Mouse (Mus musculus) limb, embryonic 15.5 days (tissue): ENCODE measurements around the gene Ifitm5. TPM values are rescaled to one million over a fixed set of nuclear protein-coding genes. Genes with fewer than 3 reads are reported as not detected.

Experiments used
- ATAC-seq: fragments of 200-750 bp; cut with Nextera tagmentation; 2 replicates; pipeline ENCODE4 v1.8.0; 2017; ENCODE audit warnings: low read depth, moderate TSS enrichment; ENCODE audit not compliant: insufficient number of reproducible peaks, low FRiP score, low TSS enrichment
- H3K27ac ChIP-seq: fragments of 300-500 bp; sonication (generic); 2 replicates; pipeline ENCODE4 v1.5.1; 2015; ENCODE audit warnings: moderate library complexity, mild to moderate bottlenecking, inconsistent platforms
- H3K27me3 ChIP-seq: fragments of 300-500 bp; sonication (generic); 2 replicates; pipeline ENCODE4 v1.6.1; 2015; ENCODE audit warnings: inconsistent platforms
- H3K36me3 ChIP-seq: fragments of 300-500 bp; sonication (generic); 2 replicates; pipeline ENCODE4 v1.6.1; 2015; ENCODE audit warnings: inconsistent platforms
- H3K4me1 ChIP-seq: fragments of 300-500 bp; sonication (generic); 2 replicates; pipeline ENCODE4 v1.6.1; 2015; ENCODE audit warnings: inconsistent platforms
- H3K4me2 ChIP-seq: fragments of 300-500 bp; sonication (generic); 2 replicates; pipeline ENCODE4 v1.6.1; 2015; ENCODE audit warnings: mild to moderate bottlenecking, inconsistent platforms
- H3K4me3 ChIP-seq: fragments of 300-500 bp; sonication (generic); 2 replicates; pipeline ENCODE4 v1.5.1; 2015; ENCODE audit warnings: mild to moderate bottlenecking, inconsistent platforms
- H3K9ac ChIP-seq: fragments of 300-500 bp; sonication (generic); 2 replicates; pipeline ENCODE4 v1.6.1; 2015; ENCODE audit warnings: inconsistent platforms
- H3K9me3 ChIP-seq: fragments of 300-500 bp; sonication (generic); 2 replicates; pipeline ENCODE4 v1.6.1; 2016; ENCODE audit warnings: inconsistent platforms
- WGBS: fragments of 180-500 bp; shearing (Covaris S2); methylation state at CpG from one replicate; pipeline ENCODE4 v1.1.7; 2015; 5-methylcytosine and 5-hydroxymethylcytosine counted together
- polyA plus RNA-seq: library from polyadenylated mRNA; unstranded; fragments of >200 nt; fragmentation: Nextera tagmentation; extraction: Ambion mirVana; gene quantifications from 2 replicates; pipeline ENCODE4 v1.2.1, GENCODE M21; 2015

The Ifitm5 gene
- polyA plus RNA-seq, 1 experiment from 2014 or later, result 46.1 TPM

DNA sequence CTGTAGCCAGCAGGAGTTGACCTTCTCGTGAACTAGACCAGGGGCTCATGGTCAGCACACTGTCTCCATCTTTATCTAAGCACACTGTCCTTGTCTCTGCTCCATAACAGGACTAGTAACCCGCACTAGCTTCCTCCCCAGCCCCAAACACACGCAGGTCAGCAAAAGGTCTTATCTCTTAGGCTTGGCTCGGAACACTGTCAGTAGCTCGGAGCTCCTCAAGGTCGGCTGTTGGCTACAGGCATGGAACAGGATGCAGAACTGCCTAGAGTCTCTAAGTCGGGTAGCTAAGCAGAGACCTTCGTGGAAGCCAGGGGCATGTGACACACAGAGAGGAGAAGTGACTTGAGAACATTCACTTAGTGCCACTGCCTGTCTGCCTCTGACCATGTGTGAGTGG lies 1.9 kb downstream of the Ifitm5 start:
- H3K27me3 ChIP-seq, result no peaks in the 10 kb centered on the region
- WGBS, result 81% methylated on average over 8 of the region's 8 CpGs

DNA sequence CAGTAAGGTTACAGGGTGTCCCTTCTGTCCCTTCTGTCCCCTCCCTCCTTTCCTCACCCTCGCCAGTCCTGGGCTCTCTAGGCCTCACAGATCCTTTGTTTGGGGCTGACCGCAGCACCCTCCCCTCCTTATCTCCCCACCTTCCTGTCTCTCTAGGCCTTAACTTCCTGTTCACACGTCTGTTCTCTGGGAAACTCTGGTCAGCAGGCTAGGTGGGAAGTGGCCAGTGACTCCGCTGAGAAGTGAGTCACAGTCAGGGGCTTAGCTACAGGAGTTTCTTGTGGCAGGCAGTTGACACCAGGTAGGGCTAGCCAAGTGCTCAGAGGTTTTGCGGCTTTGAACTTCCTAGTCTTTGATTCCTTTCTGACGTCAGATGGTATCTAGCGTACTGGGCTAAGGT lies 3.1 kb downstream of the Ifitm5 start:
- Histone ChIP-seq H3K27me3 (no peaks in the 10 kb centered on the region), H3K9ac (no peak overlapping the region), H3K27ac (no peak overlapping the region), H3K4me3 (no peak overlapping the region), H3K9me3 (no peaks in the 10 kb centered on the region), H3K4me2 (no peak overlapping the region), H3K36me3 (peaks cover 56% of the 10 kb centered on the region), H3K4me1 (peaks cover 36% of the 10 kb centered on the region)
- 57% methylated on average over 7 of the region's 7 CpGs for WGBS
- ATAC-seq, result no peak

More for the DNA sequence above, 1.9 kb downstream of the Ifitm5 start:
- H3K27ac ChIP-seq, result no peak overlapping the region
- H3K36me3 ChIP-seq, result peaks cover 60% of the 10 kb centered on the region
- H3K4me2 ChIP-seq, result no peak overlapping the region
- ATAC-seq, result no peak
- no peak overlapping the region for H3K4me3 ChIP-seq
- no peak overlapping the region for H3K9ac ChIP-seq
- no peaks in the 10 kb centered on the region for H3K9me3 ChIP-seq
- peaks cover 36% of the 10 kb centered on the region for H3K4me1 ChIP-seq

DNA sequence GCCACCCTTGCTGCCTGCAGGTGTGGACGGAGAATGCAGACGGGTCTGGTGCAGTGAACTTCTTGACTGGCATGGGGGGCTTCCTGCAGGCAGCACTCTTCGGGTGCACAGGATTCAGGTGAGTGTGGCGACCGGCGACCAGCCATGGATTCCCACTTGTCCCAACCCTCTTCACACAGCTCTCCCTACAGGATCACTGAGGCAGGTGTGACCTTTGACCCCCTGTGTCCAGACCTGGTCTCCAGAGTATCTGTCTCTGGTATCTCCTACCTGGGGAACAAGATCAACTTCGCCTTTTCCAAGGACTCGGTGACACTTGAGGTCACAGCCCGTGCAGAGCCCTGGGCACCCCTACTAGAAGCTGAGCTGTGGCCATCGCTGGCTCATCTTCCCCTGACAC lies 3.8 kb downstream of the Ifitm5 start:
- Histone ChIP-seq H3K27me3 (no peaks in the 10 kb centered on the region), H3K27ac (no peak overlapping the region), H3K4me1 (peaks cover 29% of the 10 kb centered on the region), H3K4me2 (no peak overlapping the region), H3K9me3 (no peaks in the 10 kb centered on the region), H3K4me3 (no peak overlapping the region), H3K9ac (no peak overlapping the region), H3K36me3 (peaks cover 56% of the 10 kb centered on the region)
- 93% methylated on average over 10 of the region's 10 CpGs for WGBS
- ATAC-seq, result no peak

DNA sequence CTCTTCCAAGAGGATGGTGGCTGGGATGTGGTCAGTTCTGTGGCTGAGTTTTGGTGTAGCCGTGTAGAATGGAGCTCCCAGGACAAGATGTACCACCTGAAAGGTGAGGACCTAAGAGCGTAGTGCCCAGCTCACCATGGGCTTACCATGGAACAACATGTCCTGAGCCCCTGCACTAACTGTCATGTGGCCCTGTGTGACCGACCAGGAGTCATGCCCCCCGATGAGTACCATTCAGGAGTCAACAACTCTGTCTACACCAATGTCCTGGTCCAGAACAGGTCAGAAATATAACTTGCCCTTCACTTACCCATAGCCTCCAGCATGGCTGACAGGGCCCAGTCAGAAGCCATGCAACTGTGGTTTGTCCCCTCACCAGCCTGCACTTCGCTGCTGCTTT lies 4.8 kb downstream of the Ifitm5 start:
- Histone ChIP-seq H3K9ac (no peak overlapping the region), H3K9me3 (no peaks in the 10 kb centered on the region), H3K4me2 (no peak overlapping the region), H3K36me3 (peaks cover 56% of the 10 kb centered on the region), H3K27me3 (no peaks in the 10 kb centered on the region), H3K4me1 (peaks cover 23% of the 10 kb centered on the region), H3K4me3 (no peak overlapping the region), H3K27ac (no peak overlapping the region)
- no peak for ATAC-seq
- 93% methylated on average over 5 of the region's 5 CpGs for WGBS

DNA sequence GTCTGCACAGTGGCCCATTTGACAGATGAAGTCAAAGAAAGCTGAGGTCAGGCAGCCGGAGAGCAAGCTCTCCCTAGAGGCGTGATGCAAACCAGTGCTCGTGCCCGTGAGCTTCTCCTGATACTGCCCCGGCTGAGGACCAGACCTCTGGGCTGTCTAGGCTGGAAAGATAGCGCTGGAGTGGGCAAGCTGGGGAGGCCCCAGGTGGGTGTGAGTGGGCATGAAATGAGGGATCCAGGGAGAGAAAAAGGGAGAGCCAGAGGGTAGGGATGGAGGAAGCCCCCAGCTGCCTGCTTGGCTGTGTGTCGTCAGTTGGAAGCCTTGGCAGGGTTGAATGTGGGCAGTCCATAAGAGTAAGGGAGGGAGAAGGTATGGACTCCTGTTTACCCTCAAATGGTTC lies 5.9 kb downstream of the Ifitm5 start:
- peaks cover 48% of the 10 kb centered on the region for H3K36me3 ChIP-seq

DNA sequence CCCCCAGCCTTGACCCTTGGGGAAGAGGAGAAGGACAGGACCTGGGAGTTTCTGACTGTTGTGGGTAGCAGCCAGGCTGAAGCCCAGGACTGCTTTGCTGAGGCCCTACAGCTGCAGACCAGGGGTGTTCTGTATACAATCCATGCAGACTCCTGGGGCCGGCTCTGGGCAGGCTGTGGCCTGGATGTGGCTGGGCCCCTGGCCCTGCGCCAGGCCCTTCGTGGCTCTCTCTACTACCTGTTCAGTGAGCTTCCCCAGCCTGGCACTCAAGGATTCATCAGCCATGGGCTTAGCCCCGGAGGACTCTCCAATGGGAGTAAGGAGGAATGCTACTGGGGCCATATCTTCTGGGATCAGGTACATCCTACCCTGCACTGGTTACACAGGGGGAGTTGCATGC lies 6.7 kb downstream of the Ifitm5 start:
- H3K27me3 ChIP-seq, result no peaks in the 10 kb centered on the region
- peaks cover 33% of the 10 kb centered on the region for H3K4me1 ChIP-seq
- no peak overlapping the region for H3K9ac ChIP-seq
- no peaks in the 10 kb centered on the region for H3K9me3 ChIP-seq
- no peak overlapping the region for H3K4me3 ChIP-seq
- peaks cover 39% of the 10 kb centered on the region for H3K36me3 ChIP-seq
- H3K27ac ChIP-seq, result peak overlapping the region; percentile 97
- no peak for ATAC-seq
- WGBS, result 74% methylated on average over 4 of the region's 4 CpGs
- no peak overlapping the region for H3K4me2 ChIP-seq

More for the DNA sequence above, 5.9 kb downstream of the Ifitm5 start:
- no peak overlapping the region for H3K4me3 ChIP-seq
- peaks cover 28% of the 10 kb centered on the region for H3K4me1 ChIP-seq
- H3K27ac ChIP-seq, result no peak overlapping the region
- H3K9ac ChIP-seq, result no peak overlapping the region
- H3K4me2 ChIP-seq, result no peak overlapping the region
- H3K9me3 ChIP-seq, result no peaks in the 10 kb centered on the region
- H3K27me3 ChIP-seq, result no peaks in the 10 kb centered on the region
- WGBS, result 82% methylated on average over 7 of the region's 7 CpGs
- no peak for ATAC-seq

DNA sequence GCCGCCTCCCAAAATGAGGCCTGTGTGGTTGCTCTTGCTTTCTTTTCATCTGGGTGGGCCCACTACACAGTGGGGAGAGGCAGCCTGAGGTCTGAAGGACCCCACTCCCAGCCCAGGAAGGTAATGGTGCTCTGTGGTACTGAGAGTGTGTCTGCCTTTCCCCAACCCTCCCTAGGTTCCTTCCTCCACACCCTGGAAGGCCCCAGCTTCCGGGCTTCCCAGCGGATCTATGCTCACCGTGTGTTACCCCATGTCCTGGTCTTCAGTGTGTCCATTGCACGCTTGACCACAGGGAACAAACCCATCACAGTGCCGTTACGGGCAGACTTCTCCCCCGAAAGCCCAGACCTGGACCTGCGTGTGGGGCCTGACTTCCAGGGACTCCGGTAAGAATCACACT lies 7.3 kb downstream of the Ifitm5 start:
- 87% methylated on average over 10 of the region's 10 CpGs for WGBS
- Histone ChIP-seq H3K4me3 (peak overlapping the region; percentile 56; the same call in 1 of the 2 replicates), H3K4me2 (no peak overlapping the region)

DNA sequence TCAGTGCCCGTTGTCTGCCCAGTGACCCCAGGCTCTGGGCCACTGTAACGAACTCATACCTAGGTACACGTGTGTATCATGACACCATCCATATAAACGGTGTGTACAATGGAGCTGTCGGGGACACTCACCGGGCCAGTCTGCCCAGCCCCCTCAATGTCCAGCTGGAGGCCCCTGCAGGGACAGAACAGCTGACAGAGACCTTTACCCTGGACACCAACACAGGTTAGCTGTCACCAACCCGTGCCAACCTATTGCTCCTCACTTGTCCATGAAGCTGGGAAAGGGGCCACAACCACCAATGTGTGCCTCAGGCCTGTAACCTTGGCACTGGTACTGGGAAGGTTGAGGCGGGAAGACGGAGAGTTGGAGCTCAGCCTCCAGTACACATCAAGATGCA lies 7.8 kb downstream of the Ifitm5 start:
- 56% methylated on average over 9 of the region's 9 CpGs for WGBS
- Histone ChIP-seq H3K9me3 (no peaks in the 10 kb centered on the region), H3K27ac (peak overlapping the region; percentile 97), H3K4me3 (peak overlapping the region; percentile 56), H3K4me1 (peaks cover 33% of the 10 kb centered on the region), H3K36me3 (peaks cover 29% of the 10 kb centered on the region), H3K27me3 (no peaks in the 10 kb centered on the region), H3K4me2 (peak overlapping the region; percentile 65), H3K9ac (peak overlapping the region; percentile 71)
- no peak for ATAC-seq

More for the DNA sequence above, 7.3 kb downstream of the Ifitm5 start:
- H3K36me3 ChIP-seq, result peaks cover 34% of the 10 kb centered on the region
- no peaks in the 10 kb centered on the region for H3K9me3 ChIP-seq
- no peak for ATAC-seq
- H3K27me3 ChIP-seq, result no peaks in the 10 kb centered on the region
- no peak overlapping the region for H3K9ac ChIP-seq
- peaks cover 33% of the 10 kb centered on the region for H3K4me1 ChIP-seq
- peak overlapping the region; percentile 97 for H3K27ac ChIP-seq

DNA sequence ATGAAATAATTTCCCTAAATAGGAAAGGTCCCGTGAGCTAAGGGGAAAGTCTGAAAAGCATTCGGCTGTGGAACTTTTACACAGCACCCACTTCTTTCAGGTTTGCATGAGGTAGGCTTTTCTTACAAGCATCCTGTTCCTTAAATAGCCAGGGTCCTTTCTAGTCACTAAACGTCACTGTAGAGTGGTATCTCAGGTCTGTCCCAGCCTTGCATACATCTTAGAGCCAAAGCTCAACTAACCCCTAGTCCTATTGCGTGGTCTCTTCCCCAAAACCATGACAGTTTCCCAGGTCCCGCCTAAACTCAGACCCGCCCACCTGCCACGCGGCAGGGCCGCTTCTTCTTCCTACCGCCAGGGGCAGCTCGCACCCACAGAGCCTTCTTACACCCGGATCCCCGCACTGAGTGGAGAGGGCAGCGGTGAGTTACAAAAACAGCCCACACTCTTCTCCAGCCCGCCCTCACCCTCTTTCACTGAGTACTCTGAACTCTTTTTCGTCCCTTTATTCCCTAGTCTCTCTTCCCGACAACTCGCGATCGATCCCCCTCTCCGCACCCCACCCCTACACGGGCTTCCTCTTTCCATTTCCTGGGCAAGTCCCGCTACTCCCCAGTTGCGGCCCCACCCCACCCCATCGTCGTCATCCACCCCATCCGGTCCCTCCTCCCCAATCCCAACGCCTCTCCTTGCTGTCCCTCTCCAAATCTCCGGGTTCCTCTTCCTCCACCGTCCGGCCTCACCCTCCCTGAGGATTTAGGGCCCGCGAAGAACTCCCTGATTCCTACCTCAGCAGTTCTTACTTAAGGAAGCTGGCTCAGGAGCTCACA lies 8.7 kb downstream of the Ifitm5 start, which contains the start of gene Pgghg:
Pgghg (plus strand) TSS at position 170 of the 830 bp plus-strand sequence.
- WGBS, result 1% methylated on average over 33 of the region's 33 CpGs
- peak within 1 kb of the TSS; percentile 56 for H3K4me3 ChIP-seq
- H3K36me3 ChIP-seq, result peaks cover 20% of the 10 kb centered on the region
- peak within 1 kb of the TSS; percentile 65 for H3K4me2 ChIP-seq
- peak; percentile 89 for ATAC-seq
- H3K27ac ChIP-seq, result peak within 1 kb of the TSS; percentile 97
- H3K9ac ChIP-seq, result peak within 1 kb of the TSS; percentile 71
- H3K4me1 ChIP-seq, result peaks cover 33% of the 10 kb centered on the region
- no peaks in the 10 kb centered on the region for H3K9me3 ChIP-seq
- H3K27me3 ChIP-seq, result no peaks in the 10 kb centered on the region; the same call in 1 of the 2 replicates

DNA sequence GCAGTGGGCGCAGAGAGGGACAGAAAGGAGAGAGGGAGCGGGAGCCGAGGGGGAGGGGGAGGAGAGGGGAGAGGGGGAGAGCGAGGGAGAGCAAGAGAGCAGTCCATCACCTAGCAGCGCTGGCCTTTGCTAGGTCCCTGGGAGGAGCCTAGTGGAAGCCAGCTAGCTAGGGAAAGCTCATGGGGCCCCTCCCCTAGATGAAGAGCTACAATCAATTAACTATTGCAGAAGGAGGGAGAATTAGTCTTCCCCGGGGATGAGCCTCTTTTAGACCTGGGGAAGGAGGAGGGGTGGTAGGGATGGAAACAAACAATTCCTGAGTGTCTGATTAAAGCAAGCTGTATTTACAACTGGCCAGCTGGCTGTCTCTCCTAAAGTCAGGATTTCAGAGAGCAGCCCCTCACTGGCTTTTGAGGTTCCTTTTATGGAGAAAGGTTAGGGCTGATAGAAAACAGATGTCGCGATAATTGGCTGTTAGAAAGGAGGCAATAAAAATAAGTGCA lies 10.4 kb downstream of the Ifitm5 start:
- Histone ChIP-seq H3K9ac (no peak overlapping the region), H3K4me3 (no peak overlapping the region; the same call in 1 of the 2 replicates), H3K9me3 (no peaks in the 10 kb centered on the region), H3K36me3 (peaks cover 3% of the 10 kb centered on the region; the same call in 1 of the 2 replicates), H3K4me2 (peak overlapping the region; percentile 30), H3K27ac (peak overlapping the region; percentile 97), H3K4me1 (peaks cover 33% of the 10 kb centered on the region), H3K27me3 (peaks cover 8% of the 10 kb centered on the region; the same call in 1 of the 2 replicates)
- ATAC-seq, result peak; percentile 21; the same call in 1 of the 2 replicates
- 3% methylated on average over 8 of the region's 8 CpGs for WGBS

DNA sequence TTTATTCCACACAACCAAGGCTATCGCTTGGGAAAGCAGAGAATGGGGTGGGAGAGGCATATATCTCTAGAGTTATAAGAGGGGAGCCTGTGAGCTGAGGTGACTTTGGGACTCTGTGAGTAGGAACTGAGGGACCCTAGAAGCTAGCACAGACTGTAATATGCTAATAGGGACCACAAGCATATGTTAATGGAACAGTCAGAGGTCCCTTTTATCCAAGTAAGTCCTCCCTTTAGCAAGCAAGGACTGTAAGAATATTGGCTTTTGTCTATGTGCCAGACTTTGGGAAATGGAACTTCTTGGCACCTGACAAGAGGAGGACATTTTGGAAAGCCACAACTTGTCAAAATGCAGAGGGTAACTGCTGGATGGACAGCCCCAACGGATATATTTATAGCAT lies 11.2 kb downstream of the Ifitm5 start:
- Histone ChIP-seq H3K4me1 (peaks cover 33% of the 10 kb centered on the region), H3K27ac (peak overlapping the region; percentile 97), H3K9me3 (no peaks in the 10 kb centered on the region), H3K36me3 (no peaks in the 10 kb centered on the region), H3K4me3 (no peak overlapping the region), H3K27me3 (peaks cover 14% of the 10 kb centered on the region), H3K4me2 (no peak overlapping the region), H3K9ac (no peak overlapping the region)
- no peak for ATAC-seq
- WGBS, result 24% methylated on average over 2 of the region's 2 CpGs

DNA sequence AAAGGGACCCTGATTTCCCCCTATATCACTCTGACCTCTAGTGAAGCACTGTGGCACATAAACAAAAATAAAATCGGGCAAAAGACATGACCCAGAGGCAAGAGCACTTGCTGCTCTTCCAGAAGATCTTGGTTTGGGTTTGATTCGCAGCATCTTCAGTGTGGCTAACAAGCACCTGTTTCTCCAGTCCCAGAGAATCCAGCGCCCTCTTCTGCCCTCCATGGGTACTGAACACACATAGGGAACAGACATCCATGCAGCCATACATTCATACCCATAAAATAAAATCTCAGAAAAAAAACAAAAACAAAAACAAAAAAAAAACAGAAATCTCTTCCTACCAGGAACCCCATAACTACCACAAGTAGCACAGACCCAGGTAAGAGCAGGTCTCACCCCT lies 11.7 kb downstream of the Ifitm5 start:
- no peaks in the 10 kb centered on the region for H3K36me3 ChIP-seq
- H3K9me3 ChIP-seq, result no peaks in the 10 kb centered on the region
- H3K4me1 ChIP-seq, result peaks cover 33% of the 10 kb centered on the region
- no peak overlapping the region for H3K4me2 ChIP-seq
- peaks cover 14% of the 10 kb centered on the region for H3K27me3 ChIP-seq
- no peak overlapping the region for H3K4me3 ChIP-seq
- 44% methylated on average over 3 of the region's 3 CpGs for WGBS
- no peak overlapping the region for H3K27ac ChIP-seq
- H3K9ac ChIP-seq, result no peak overlapping the region
- no peak for ATAC-seq
